In genomic region chr11:117246981-117247431, GRCm38 (mm10) we compare ENCODE assay signal across 10 mouse cellular contexts. TPM values are rescaled to one million over a fixed set of nuclear protein-coding genes. Genes with fewer than 3 reads are reported as not detected.
DNase-seq lines count a peak whose midpoint lies in the region; ATAC-seq and TF ChIP-seq lines count a peak whose summit lies in the region.
"Had no signal": no experiment of that assay in that cellular context is flagged by ENCODE, and none has a peak within 500 bp of the region (broad histone marks: within the 10 kb centered on the region; RNA-seq: fewer than 3 reads in every experiment).

No protein-coding gene starts in this region.

- H3K36me3 ChIP-seq in heart, embryonic 15.5 days: no peaks in the 10 kb centered on the region
- no peaks in the 10 kb centered on the region for H3K36me3 ChIP-seq in kidney, embryonic 15.5 days
- no peaks in the 10 kb centered on the region for H3K36me3 ChIP-seq in neural tube, embryonic 15.5 days

- no peak for ATAC-seq in heart, embryonic 15.5 days (replicated peaks; ENCODE audit: insufficient number of reproducible peaks, insufficient read depth, low FRiP score, low read depth)
- ATAC-seq in kidney, embryonic 15.5 days (replicated peaks; ENCODE audit: low FRiP score): no peak
- ATAC-seq in neural tube, embryonic 15.5 days (ENCODE audit: low FRiP score): no peak
- ATAC-seq: hindbrain, embryonic 16.5 days had no signal

- no peak for TF ChIP-seq CTCF in left cerebral cortex, adult 2 months (IDR thresholded peaks at IDR 0.05)

- no peak overlapping the region for H3K9ac ChIP-seq in heart, embryonic 15.5 days
- no peak overlapping the region for H3K9ac ChIP-seq in kidney, embryonic 15.5 days
- H3K9ac ChIP-seq in neural tube, embryonic 15.5 days (replicated peaks): no peak overlapping the region

- H3K27ac ChIP-seq in left cerebral cortex, adult 2 months: peak overlapping the region; percentile 59; the same call in 1 of the 2 replicates
- 0 out of 2 replicates have a peak overlapping the region, but pooled peaks have one; percentile 2 for H3K27ac ChIP-seq in heart, embryonic 15.5 days
- H3K27ac ChIP-seq in kidney, embryonic 15.5 days: peak overlapping the region; percentile 33
- no peak overlapping the region; the same call in 1 of the 2 replicates for H3K27ac ChIP-seq in neural tube, embryonic 15.5 days (replicated peaks)

- H3K4me1 ChIP-seq in heart, embryonic 15.5 days (replicated peaks): peaks cover 45% of the 10 kb centered on the region
- peaks cover 76% of the 10 kb centered on the region for H3K4me1 ChIP-seq in kidney, embryonic 15.5 days
- H3K4me1 ChIP-seq in neural tube, embryonic 15.5 days: peaks cover 14% of the 10 kb centered on the region

- intact Hi-C loops in left cerebral cortex, adult 2 months (cut with DNase I): no loop called here

- DNase-seq in left cerebral cortex, adult 2 months (ENCODE audit: extremely low spot score in 1 of 2, low spot score in 2 of 2): no peak
- DNase-seq in left cerebral cortex, adult 18-20 months (ENCODE audit: low spot score in 2 of 2): no peak
- peak; percentile 59 to 67 for DNase-seq in lung, postnatal 4 days
- no peak for DNase-seq in liver
- DNase-seq: cerebellum, adult 11-12 months had no signal

- no peaks in the 10 kb centered on the region for H3K9me3 ChIP-seq in heart, embryonic 15.5 days (replicated peaks)
- no peaks in the 10 kb centered on the region for H3K9me3 ChIP-seq in kidney, embryonic 15.5 days (replicated peaks)
- no peaks in the 10 kb centered on the region for H3K9me3 ChIP-seq in neural tube, embryonic 15.5 days (replicated peaks)

- H3K27me3 ChIP-seq in heart, embryonic 15.5 days: no peaks in the 10 kb centered on the region
- no peaks in the 10 kb centered on the region for H3K27me3 ChIP-seq in kidney, embryonic 15.5 days
- H3K27me3 ChIP-seq in neural tube, embryonic 15.5 days (replicated peaks): no peaks in the 10 kb centered on the region

- no peak overlapping the region for H3K4me3 ChIP-seq in left cerebral cortex, adult 2 months
- no peak overlapping the region for H3K4me3 ChIP-seq in heart, embryonic 15.5 days
- no peak overlapping the region for H3K4me3 ChIP-seq in kidney, embryonic 15.5 days (replicated peaks)
- no peak overlapping the region for H3K4me3 ChIP-seq in neural tube, embryonic 15.5 days (replicated peaks)
- H3K4me3 ChIP-seq: myocyte had no signal

- H3K4me2 ChIP-seq in heart, embryonic 15.5 days: no peak overlapping the region
- H3K4me2 ChIP-seq in kidney, embryonic 15.5 days: no peak overlapping the region
- no peak overlapping the region for H3K4me2 ChIP-seq in neural tube, embryonic 15.5 days

- WGBS in heart, embryonic 15.5 days: 74% methylated on average over 9 of the region's 9 CpGs
- WGBS in kidney, embryonic 15.5 days: 71% methylated on average over 9 of the region's 9 CpGs
- 87% methylated on average over 9 of the region's 9 CpGs for WGBS in neural tube, embryonic 15.5 days

RNA-seq across cellular contexts. Expression of gene Sept9, which starts 47.5 kb away (rescaled TPM):
- 10 to 100 TPM; 77.4 to 77.8 TPM for total RNA-seq in left cerebral cortex, adult 2 months (2021)
- 10 to 100 TPM; 82.6 to 90.6 TPM for total RNA-seq in left cerebral cortex, adult 18-20 months (2021)
- 50.6 and 76.8 TPM in 2 replicates for polyA plus RNA-seq in heart, embryonic 15.5 days (2015; fragmentation: Nextera tagmentation; extraction: Ambion mirVana)
- polyA plus RNA-seq in kidney, embryonic 15.5 days (2015; fragmentation: Nextera tagmentation; extraction: Ambion mirVana): 120 and 126 TPM in 2 replicates
- polyA plus RNA-seq in neural tube, embryonic 15.5 days (2015; fragmentation: Nextera tagmentation; extraction: Ambion mirVana): 92.2 and 119 TPM in 2 replicates

Comparison
In these comparisons a context has a peak if more than half of its experiments do, and no peak if none do; other contexts are left out.
1. DNase-seq: peak in lung, postnatal 4 days (2 of 2); none in left cerebral cortex, adult 2 months (0 of 2), left cerebral cortex, adult 18-20 months (0 of 2) and liver (single experiment).